ENCODE assay signal across 25 mouse cellular contexts in the genomic region with DNA sequence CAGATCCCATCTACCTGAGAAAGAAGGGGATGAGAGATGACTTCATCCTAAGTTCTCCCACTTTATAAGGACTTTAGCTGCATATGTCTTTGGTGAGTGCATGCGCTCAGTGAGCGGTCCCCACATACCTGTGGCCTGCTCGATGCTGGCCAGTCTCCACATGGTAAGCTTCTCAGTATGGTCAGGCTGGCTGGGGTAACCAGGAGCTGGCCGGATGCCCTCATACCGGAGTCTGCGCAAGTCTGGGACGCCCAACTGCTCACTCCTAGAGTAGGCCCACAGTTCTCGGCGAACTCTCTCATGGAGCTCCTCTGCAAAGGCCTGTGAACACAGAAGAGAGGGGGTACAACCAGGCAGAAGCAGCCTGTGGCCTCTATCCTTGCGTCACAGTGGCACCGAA.
A peak's percentile ranks its signal among the peaks of the same experiment; 100 is the strongest.
DNase-seq lines count a peak whose midpoint lies in the region; ATAC-seq lines count a peak whose summit lies in the region.
"Had no signal": no experiment of that assay in that cellular context is flagged by ENCODE, and none has a peak within 500 bp of the region (broad histone marks: within the 10 kb centered on the region; RNA-seq: fewer than 3 reads in every experiment).

No protein-coding gene starts in this region.

- no peaks in the 10 kb centered on the region for H3K4me1 ChIP-seq in hindbrain, embryonic 15.5 days (replicated peaks)
- H3K4me1 ChIP-seq in hindbrain, embryonic 10.5 days (replicated peaks), result peaks cover 7% of the 10 kb centered on the region
- H3K4me1 ChIP-seq: embryonic facial prominence, embryonic 15.5 days; forebrain, embryonic 15.5 days; heart, embryonic 13.5 days; limb, embryonic 12.5 days; liver, embryonic 12.5 days; midbrain, embryonic 13.5 days had no signal

- ATAC-seq in cerebellum, adult (ENCODE audit: insufficient number of reproducible peaks, low FRiP score, low TSS enrichment), result peak; percentile 57; the same call in 1 of the 2 replicates
- 0 out of 2 replicates have a peak, but pooled peaks have one; percentile 23 for ATAC-seq in hindbrain, embryonic 15.5 days (ENCODE audit: low FRiP score, low read depth)
- ATAC-seq: forebrain, embryonic 15.5 days; hindbrain, postnatal 0 days; intestine, postnatal 0 days; liver, embryonic 12.5 days; midbrain, embryonic 13.5 days had no signal

- H3K36me3 ChIP-seq in hindbrain, embryonic 15.5 days, result peaks cover 4% of the 10 kb centered on the region; the same call in 1 of the 2 replicates
- H3K36me3 ChIP-seq in hindbrain, embryonic 10.5 days, result peaks cover 75% of the 10 kb centered on the region

- H3K4me2 ChIP-seq in hindbrain, embryonic 15.5 days, result no peak overlapping the region
- H3K4me2 ChIP-seq: embryonic facial prominence, embryonic 15.5 days; forebrain, embryonic 15.5 days; heart, embryonic 13.5 days; limb, embryonic 12.5 days; liver, embryonic 12.5 days; midbrain, embryonic 13.5 days had no signal

- DNase-seq in cerebellum, postnatal 4 days (ENCODE audit: low spot score in 2 of 2), result no peak
- DNase-seq in hindbrain, embryonic 10.5 days (ENCODE audit: low spot score), result no peak
- peak; percentile 59 for DNase-seq in cerebellum, adult 9-11 months
- no peak for DNase-seq in frontal cortex, adult 2 months (ENCODE audit: extremely low spot score in 1 of 2, low spot score in 1 of 2)
- no peak for DNase-seq in urinary bladder, postnatal 36 days (ENCODE audit: low spot score in 2 of 2)
- DNase-seq in retina, postnatal 1 day, result no peak
- DNase-seq: adrenal gland, postnatal 25 days; gastrocnemius, postnatal 14 days; kidney, postnatal 36 days; layer of hippocampus, postnatal 36 days; lung, adult 18-20 months; lung, postnatal 10 days; thymus, adult 2 months; thymus, postnatal 4 days had no signal

- H3K9ac ChIP-seq in hindbrain, embryonic 15.5 days, result no peak overlapping the region
- H3K9ac ChIP-seq: embryonic facial prominence, embryonic 15.5 days; forebrain, embryonic 15.5 days; heart, embryonic 13.5 days; limb, embryonic 12.5 days; liver, embryonic 12.5 days; midbrain, embryonic 13.5 days had no signal

- no peak overlapping the region for H3K27ac ChIP-seq in hindbrain, embryonic 15.5 days (replicated peaks)
- H3K27ac ChIP-seq in hindbrain, embryonic 10.5 days, result no peak overlapping the region
- H3K27ac ChIP-seq: embryonic facial prominence, embryonic 15.5 days; forebrain, embryonic 15.5 days; heart, embryonic 13.5 days; hindbrain, postnatal 0 days; limb, embryonic 12.5 days; liver, embryonic 12.5 days; midbrain, embryonic 13.5 days; stomach, postnatal 0 days had no signal

- no peaks in the 10 kb centered on the region for H3K27me3 ChIP-seq in hindbrain, embryonic 15.5 days
- H3K27me3 ChIP-seq in hindbrain, embryonic 10.5 days (ENCODE audit: insufficient read depth, poor library complexity, severe bottlenecking), result no peaks in the 10 kb centered on the region
- H3K27me3 ChIP-seq: embryonic facial prominence, embryonic 15.5 days; forebrain, embryonic 15.5 days; heart, embryonic 13.5 days; limb, embryonic 12.5 days; liver, embryonic 12.5 days; midbrain, embryonic 13.5 days had no signal

- no peaks in the 10 kb centered on the region for H3K9me3 ChIP-seq in hindbrain, embryonic 15.5 days
- H3K9me3 ChIP-seq in hindbrain, embryonic 10.5 days, result no peaks in the 10 kb centered on the region
- H3K9me3 ChIP-seq: embryonic facial prominence, embryonic 15.5 days; forebrain, embryonic 15.5 days; heart, embryonic 13.5 days; limb, embryonic 12.5 days; liver, embryonic 12.5 days; midbrain, embryonic 13.5 days had no signal

- no peak overlapping the region for H3K4me3 ChIP-seq in hindbrain, embryonic 15.5 days
- no peak overlapping the region for H3K4me3 ChIP-seq in hindbrain, embryonic 10.5 days
- H3K4me3 ChIP-seq: embryonic facial prominence, embryonic 15.5 days; forebrain, embryonic 15.5 days; heart, embryonic 13.5 days; limb, embryonic 12.5 days; liver, embryonic 12.5 days; midbrain, embryonic 13.5 days had no signal

- WGBS in hindbrain, embryonic 15.5 days, result 96% methylated on average over 11 of the region's 11 CpGs
- WGBS in hindbrain, embryonic 10.5 days, result 96% methylated on average over 11 of the region's 11 CpGs
